Mouse (Mus musculus) thymus, postnatal 4 days (tissue): Measurements from ENCODE around the gene Per2.
"Not testable (repeated sequence)": the region's sequence is repeated elsewhere in the genome, so short reads cannot be mapped to it uniquely, and the experiment has no call there.

Experiments used
- DNase-seq: peaks from one replicate; pipeline ENCODE4 v3.0.0; 2021

Gene Per2

GRCm38 (mm10) chr1:91459059-91459809, at the start of gene Per2:
Per2 (minus strand) TSS chr1:91459324.
- DNase-seq = peak; percentile 99

DNA sequence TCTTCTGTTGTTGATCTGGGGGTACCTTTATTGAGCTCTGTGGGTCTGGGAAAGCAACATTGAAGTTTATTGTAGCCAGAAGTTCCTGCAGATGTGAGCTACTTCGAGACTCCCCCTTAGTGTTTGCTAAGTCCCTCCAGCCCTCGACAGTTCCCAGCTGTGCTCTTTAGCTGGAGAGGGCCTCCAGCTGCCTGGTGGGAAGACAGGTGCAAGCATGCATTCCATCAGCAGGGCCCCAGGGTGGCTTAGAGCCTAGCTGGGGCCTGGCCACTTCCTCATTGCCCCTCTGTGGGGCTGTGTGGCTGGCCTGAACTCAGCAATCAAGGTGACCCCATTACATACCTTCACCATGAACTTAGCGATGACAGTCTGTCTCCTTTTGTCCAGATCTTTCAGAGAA, 45.5 kb upstream of the Per2 start:
- DNase-seq = no peak

GRCm38 (mm10) chr1:91498579-91498978, 39.5 kb upstream of the Per2 start:
- no peak for DNase-seq

- no peak for DNase-seq
Observed at GRCm38 (mm10) chr1:91495321-91495720, 36.2 kb upstream of the Per2 start.

DNA sequence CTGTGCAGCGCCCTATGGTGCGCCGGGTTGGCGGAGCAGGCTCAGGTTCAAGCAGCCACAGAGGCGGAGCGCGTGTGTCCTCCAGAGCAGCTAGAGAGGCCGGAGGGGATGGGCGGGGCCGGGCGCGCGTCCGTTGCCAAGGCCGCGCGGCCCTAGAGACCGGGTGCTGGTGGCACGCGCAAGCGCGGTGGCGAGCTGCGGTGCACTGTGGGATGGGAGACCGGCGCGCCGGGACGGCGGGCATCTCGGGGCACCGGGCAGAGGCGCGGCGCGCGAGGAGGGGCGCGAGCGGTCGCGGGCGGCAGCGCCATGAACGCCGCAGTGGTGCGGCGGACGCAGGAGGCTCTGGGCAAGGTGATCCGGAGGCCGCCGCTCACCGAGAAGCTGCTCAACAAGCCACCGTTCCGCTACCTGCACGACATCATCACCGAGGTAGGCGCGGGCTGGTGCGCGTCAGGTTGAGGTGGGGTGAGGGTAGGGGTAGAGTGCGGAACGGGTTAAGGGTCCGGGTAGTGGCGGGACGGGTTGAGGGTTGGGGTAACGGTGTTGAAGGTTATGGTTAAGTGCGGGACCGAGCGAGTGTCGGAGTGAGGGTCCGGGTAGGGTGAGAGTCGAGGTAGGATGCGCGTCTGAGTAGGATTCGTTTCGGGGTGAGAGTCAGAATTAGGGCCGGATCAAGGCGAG, 35.5 kb upstream of the Per2 start, which contains the start of gene Traf3ip1:
Gene Traf3ip1, plus strand, starts transcription at position 191 of the 684 bp plus-strand sequence.
- DNase-seq = peak; percentile 96

GRCm38 (mm10) chr1:91493938-91494337, 34.8 kb upstream of the Per2 start:
- DNase-seq = peak; percentile 14

GRCm38 (mm10) chr1:91492740-91493139, 33.6 kb upstream of the Per2 start:
- DNase-seq = no peak

GRCm38 (mm10) chr1:91490322-91490721, 31.2 kb upstream of the Per2 start:
- DNase-seq = no peak

DNA sequence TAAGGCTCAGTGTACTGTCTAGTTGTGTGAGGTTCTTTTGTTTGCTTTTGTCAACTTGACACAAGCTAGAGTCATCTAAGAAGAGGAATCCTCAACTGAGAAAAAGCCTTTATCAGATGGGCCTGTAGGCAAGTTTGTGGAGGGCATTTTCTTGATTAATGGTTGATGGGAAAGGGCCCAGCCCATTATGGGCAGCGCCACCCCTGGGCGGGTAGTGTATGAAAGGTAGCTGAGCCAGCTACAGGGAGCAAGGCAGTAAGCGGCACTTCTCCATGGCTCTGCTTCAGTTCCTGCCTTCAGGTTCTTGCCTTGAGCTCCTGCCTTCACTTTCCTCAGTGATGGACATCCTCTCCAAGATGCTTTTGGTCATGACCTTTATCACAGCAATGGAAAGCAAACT, 27.0 kb upstream of the Per2 start:
- no peak for DNase-seq

DNA sequence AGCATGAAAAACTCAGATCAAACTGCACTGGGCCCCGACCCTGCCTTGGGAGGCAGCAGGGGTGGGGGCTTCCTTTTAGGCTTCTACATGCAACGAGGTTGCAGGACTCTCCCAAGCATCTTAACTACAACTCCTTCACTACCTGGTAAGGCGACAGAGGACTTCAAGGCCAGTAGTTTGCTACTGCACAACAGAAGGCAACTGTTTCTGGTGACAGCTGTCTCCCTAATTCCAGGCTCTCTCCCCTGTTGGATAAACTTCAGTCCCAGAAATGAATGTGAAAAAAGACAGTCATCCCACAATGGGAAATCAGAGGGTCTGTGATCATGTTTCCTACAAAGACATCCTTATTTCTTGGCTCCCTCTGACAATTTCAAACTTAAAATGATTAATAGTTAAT, 26.3 kb upstream of the Per2 start:
- no peak for DNase-seq

- no peak for DNase-seq
Observed at GRCm38 (mm10) chr1:91484011-91484346, 24.9 kb upstream of the Per2 start.

GRCm38 (mm10) chr1:91483304-91484010, 24.3 kb upstream of the Per2 start:
- peak; percentile 94 for DNase-seq

DNA sequence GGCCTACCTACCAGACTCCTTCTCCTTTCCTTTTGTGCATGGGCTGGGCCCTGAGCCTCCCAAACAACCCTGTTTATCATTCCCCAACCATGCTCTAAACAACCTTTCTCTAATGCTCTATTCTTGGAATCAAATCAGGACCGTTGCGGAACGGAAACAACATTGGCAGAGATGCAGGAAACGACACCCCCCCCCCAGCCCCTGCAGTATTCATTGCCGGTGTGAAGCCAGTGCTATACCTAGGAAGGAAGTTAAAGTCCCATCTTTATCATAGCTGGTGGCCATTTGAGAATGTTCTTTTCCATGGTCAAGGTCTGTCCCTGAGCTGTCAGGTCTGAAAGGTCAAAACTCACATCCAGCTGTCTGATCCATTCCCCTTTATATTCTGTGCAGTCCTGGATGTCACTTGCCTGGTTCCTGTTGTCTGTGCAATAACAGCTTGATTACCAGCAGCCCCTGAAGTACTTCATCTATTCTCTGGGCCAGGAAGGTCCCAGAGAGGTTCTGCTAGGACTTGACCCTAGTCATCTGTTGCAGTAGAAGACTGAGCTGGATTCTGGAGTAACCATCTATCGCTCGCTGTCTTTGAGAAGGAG, 23.6 kb upstream of the Per2 start:
- DNase-seq = no peak

- DNase-seq = no peak
Observed at GRCm38 (mm10) chr1:91478958-91479357, 19.8 kb upstream of the Per2 start.

DNA sequence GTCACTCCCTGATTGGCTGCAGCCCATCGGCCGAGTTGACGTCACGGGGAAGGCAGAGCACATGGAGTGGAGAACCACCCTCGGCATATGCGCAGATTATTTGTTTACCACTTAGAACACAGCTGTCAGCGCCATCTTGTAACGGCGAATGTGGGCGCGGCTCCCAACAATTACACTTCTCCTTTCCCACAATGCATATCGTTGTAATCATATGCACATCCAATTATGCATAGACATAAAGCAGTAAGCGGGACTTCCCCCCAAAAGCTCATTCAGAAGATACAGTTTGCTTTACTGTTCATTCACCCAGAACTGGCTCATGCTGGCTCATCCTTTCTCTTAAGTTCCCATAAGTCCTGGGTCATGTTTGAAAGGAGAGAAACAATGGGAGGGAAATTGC, 19.0 kb upstream of the Per2 start:
- DNase-seq = not testable (repeated sequence)

DNA sequence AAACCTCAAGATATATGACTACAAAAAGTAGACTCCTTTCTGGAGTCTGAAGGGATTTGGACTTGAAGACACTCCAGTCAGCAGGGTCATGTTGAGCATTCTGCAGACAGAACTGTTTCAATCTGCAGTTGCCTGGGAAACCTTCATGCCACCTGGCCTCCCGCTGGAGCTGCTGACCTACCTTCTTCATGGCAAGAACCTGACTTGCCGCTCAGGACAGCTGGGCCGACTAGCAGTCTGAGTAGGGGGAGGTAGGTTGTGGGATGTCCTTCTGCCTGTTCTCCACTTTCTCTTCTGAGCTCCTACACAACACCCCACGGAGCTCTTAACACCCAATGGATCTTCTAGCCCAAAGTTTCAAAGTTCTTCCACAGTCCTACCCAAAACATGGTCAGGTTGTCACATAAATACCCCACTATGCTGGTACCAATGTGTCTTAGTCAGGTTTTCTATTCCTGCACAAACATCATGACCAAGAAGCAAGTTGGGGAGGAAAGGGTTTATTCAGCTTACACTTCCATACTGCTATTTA, 10.8 kb upstream of the Per2 start:
- DNase-seq = no peak

DNA sequence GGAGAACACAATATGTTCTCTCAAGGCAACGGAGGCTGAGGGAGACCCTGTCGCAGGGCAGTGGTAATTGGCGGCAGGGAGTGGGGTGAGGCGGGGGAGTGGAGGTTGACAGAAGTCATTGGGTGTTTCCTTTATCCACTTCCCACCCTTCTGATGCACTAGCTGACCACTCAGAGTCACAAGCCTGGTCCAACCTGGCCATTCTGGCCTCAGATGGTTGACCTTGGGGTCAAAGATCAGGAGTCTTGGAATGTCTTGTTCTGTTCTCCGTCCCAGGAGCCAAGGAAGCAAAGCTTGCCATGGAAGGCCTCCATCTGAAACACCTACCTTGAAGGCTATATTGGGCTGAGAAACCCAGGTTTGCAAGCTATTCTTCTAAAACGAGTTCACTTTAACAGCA, 7.1 kb upstream of the Per2 start:
- DNase-seq = no peak

GRCm38 (mm10) chr1:91465244-91465643, 6.1 kb upstream of the Per2 start:
- DNase-seq = no peak

GRCm38 (mm10) chr1:91464436-91464835, 5.3 kb upstream of the Per2 start:
- DNase-seq = no peak

DNA sequence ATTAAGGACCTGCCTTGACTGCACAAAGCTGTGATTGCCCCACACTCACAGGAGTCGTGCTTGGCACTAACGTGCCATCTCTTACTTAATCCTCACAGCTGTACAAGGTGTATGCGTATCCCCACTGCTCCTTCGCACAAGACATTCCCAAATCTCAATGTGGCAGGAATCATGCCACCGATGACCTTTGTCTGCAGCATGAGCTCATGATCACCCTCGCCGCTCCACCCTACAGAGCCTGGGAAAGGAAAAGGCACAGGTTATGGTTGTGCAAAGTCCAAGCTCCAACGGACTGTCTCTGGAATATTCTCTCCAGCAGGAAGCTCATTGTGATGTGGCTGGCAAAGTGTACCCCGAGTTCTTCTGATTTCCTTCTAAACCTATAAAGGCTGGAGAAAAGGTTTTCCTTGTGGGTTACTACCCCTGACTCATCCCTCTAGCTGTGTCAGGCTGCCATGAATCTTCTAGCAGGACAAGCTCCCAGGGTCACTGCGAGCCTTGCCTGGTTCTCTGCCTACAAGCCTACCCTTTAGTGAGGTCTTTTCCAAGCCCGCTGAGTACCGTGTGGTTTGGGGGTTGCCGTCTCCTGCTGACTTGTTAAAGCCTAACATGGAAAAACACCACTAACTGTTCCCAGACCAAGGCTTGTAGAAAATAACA, 4.3 kb upstream of the Per2 start:
- no peak for DNase-seq

DNA sequence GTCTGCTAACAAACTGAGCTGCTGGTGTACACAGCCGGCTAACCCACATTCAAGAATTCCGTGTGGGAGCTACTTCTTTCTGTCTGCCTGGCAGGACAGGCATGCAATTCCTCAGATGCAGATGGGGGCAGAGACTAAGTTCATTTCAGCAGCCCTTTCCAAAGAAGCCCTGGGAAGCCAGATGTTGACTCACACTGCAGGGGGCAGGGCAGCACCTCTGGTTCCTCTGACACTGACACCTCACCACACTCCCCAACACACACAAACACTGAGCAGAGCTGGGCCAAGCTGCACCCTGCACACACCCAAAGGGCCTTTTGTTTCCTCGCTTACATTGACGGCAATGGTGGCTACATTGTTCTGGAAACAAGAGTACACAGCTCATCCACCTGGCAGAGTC, 1.4 kb upstream of the Per2 start:
- no peak for DNase-seq

GRCm38 (mm10) chr1:91460069-91460468, 945 bp upstream of the Per2 start:
- no peak for DNase-seq
